Mouse (Mus musculus): ENCODE data around the gene Hacd2.

DNA sequence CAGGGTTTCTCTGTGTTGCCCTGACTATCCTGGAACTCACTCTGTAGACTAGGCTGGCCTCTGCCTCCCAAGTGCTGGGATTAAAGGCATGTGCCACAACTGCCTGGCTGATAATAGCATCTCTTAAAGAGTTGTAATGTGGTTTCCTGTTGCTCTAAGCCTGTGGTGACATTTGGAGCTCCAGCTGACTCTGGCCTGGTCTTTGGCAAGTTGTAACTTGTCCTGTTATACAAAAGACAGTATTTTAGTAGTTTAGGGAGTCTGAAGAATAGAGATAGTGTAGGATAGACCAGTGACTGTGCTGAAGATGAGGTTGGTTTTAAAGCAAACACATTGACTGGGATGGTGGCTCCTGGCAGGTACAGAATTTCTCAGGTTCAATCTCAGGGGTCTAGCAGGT, 52.2 kb downstream of the Hacd2 start:
- TF ChIP-seq CTCF (IDR thresholded peaks at IDR 0.05; ENCODE audit: low read depth, low read length) (no peak), POLR2A (IDR thresholded peaks at IDR 0.05; ENCODE audit: borderline replicate concordance, low read depth, low read length) (no peak)
